Mouse (Mus musculus): ENCODE results near the gene Sort1.
A peak's percentile ranks its signal among the peaks of the same experiment; 100 is the strongest.
"Not testable (repeated sequence)": the region's sequence is repeated elsewhere in the genome, so short reads cannot be mapped to it uniquely, and the experiment has no call there.

The Sort1 gene

DNA sequence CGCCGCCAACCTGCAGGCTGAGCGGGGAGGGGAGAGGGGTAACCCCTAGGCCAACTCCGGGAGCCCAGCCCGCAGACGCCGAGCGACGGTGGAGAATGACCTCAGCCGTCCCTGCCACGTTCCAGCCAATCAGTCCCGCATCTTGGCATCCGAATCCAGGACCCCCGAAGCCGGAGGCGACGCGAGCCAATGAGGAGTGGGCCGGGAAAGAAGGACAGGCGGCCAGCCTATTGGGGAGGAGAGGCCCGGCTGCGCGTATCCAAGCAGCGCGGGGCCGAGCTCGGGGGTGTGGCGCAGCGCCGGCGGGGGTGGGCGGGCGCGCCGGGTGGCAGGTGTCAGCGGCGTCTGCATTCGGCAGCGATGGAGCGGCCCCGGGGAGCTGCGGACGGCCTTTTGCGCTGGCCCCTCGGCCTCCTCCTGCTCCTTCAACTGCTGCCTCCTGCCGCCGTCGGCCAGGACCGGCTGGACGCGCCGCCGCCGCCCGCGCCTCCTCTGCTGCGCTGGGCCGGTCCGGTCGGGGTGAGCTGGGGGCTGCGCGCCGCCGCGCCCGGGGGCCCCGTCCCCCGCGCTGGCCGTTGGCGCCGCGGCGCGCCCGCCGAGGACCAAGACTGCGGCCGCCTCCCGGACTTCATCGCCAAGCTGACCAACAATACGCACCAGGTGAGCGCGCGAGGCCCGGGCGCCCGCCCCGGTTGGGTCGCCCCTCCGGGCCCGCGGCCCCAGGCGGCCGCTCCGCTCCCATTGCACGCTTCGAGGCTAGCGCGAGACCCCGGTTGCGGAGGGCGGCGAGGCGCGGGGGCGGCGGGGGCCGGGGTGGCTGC is at the start of gene Sort1:
Gene Sort1 (plus strand): TSS at position 302 of the 821 bp plus-strand sequence.
- DNase-seq: peak; percentile 89 to 95

DNA sequence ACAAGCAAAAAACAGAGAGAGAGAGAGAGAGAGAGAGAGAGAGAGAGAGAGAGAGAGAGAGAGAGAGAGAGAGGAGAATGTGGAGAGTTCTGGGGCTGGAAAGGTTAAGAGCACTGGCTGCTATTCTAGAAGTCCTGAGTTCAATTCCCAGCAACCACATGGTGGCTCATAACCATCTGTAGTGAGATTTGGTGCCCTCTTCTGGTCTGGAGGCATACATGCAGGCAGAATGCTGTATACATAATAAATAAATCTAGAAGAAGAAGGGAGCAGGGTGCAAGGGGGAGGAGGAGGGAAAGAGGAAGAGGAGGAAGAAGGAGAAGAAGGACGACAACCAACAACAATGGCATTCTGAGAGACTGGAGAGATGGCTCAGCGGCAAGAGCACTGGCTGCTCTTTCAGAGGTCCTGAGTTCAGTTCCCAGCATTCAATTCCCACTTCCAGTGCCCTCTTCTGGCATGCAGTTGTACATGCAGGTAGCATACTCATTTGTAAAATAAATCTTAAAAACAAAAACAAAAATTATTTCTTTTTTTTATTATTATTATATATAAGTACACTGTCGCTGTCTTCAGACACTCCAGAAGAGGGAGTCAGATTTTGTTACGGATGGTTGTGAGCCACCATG is 46.3 kb upstream of the Sort1 start:
- not testable (repeated sequence) for DNase-seq

DNA sequence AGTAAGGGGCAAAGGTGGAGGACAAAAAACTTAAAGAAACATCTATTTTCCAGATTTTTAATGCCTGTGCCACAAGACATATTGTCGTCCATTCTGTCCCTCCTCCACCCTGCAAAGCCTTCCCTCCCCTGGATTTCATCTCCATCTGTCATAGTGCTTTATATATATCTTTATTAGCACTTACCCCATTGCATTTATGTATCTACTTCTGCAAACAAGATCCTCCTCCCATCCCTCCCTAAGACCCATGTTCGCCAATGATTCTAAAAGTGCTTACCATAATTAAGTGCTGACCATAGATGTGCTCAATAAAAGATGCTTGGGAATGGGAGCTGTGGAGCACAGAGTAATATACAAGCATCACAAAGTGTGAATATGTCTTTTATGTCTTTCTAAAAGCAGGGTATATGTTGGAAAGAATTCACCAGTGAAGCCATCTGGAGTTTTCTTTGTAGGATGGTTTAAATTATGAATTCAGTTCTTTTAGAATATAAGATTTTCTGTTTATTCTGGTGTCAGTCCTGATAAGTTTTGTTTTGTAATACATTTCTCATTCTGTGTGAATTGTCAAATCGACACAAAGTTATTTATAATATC is 42.5 kb upstream of the Sort1 start:
- DNase-seq: no peak

DNA sequence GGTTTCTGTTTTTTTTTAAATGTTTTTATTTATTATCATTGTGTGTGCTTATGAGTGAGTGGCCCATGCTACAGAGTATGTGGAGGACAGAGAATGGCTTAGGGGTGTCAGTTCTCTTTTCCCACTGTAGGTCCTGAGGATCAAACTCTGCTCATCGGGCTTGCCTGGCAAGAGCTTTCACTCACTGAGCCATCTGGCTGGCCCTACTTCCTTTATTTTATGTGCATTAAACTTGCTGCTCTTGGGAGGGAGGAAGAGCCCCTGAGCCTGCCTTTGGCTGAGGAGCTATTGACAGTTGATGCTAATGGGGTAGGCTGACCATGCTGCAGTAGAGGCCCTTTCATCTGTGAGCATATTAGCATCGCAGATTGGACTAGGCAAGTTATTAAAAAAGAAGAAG is 37.0 kb upstream of the Sort1 start:
- no peak for DNase-seq

GRCm38 (mm10) chr3:108256719-108257637 is 26.9 kb upstream of the Sort1 start, which contains the start of gene Psma5:
Psma5 (plus strand) TSS chr3:108256926.
- DNase-seq: peak; percentile 95 to 97

- no peak for DNase-seq
These were observed 25.9 kb upstream of the Sort1 start for GRCm38 (mm10) chr3:108257831-108258500.

- DNase-seq: no peak
These were observed 24.6 kb upstream of the Sort1 start for GRCm38 (mm10) chr3:108259319-108259718.

DNA sequence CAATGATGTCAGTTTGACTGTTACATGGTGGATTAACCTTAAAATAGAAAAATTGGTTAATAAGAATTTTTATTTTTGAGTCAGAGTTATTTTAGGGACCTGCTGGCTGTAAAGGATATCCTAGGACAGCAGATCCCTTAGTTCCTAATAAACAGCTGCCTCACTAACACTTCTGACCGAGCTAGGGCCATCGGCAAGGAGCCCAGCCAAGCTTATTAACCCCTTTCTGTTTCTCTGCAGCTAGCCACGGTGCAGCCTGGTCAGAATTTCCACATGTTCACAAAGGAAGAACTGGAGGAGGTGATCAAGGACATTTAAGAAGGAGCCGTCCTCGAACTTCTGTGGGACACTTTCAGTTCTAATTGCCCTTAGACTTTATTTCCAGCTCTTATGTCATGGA is 4.4 kb upstream of the Sort1 start:
- DNase-seq: not testable (repeated sequence)

DNA sequence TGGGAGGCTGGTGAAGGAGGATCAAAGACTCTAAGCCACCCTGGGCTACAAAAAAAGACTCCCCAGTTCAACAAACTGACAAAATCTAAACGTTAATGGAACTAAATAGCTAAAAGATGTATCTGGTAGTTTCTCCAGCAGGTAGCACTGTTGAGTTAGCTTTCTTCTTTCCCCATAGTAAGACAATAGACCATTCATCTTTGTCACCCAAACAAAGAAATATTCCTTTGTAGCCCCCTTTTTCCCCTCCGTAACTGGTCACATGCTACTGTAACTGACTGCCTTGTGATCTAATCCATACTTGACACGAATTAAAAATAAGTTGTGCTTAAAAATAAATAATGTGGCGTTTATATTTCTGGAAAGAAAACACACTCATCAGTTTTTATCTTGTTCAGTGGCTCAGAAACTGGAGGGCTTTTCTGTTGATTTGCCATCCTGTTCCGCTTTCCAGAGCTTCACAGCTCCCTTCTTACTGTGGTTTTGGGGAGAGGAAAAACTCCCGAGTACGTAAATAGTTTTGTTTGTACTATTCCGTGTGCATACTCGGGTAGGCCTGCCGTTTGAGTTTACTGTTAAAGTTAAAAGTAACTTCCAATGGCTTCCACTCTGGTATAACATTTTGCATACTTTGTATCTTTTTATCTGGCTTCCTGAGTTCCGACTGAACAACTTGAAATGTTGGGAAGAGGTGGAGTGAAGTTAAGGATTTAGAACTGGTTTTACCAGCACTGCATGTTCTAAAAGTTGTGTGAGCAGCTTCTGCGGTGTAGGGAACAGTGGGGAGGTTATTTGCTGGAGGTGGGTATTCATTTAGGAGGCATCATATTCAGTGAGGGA is 1.3 kb upstream of the Sort1 start:
- no peak for DNase-seq

- DNase-seq: no peak
These were observed 681 bp upstream of the Sort1 start for GRCm38 (mm10) chr3:108283241-108283561.

GRCm38 (mm10) chr3:108285078-108285711 is 1.3 kb downstream of the Sort1 start:
- DNase-seq: no peak

DNA sequence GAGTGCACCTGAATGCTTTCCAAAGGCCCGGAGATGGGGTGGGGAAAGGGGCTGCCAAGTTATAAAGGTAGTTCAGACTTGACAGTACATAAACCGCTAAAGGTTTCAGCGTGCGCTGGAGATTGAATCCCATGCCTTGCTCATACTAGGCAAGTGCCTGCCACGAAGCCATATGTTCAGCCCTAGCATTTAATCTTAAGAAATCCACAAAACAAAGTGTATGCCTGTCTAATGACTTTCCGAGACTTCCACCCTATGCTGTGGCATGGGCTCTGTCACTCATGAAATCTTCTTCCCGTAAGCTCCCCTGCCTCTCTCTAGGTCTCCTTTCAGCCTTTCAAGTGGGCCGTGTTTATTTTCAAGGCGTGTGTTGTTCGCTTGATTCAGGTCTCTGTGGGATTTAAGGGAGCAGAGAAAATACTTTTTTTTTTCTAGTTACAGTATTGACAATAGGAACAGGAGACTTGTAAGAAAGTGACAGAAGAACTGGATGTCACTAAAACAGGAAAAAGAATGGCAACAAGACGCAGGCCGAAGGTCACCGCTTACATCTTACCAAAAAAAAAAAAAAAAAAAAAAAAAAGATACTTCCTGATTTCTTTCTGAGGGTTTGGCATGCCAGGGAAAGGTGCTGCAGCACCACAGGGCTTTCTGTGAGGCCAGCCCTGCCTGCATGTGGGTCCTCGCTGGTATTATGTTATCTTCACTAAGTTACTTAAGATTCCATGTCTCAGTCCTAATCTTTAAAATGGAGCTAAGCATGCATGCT is 3.0 kb downstream of the Sort1 start:
- DNase-seq: no peak

DNA sequence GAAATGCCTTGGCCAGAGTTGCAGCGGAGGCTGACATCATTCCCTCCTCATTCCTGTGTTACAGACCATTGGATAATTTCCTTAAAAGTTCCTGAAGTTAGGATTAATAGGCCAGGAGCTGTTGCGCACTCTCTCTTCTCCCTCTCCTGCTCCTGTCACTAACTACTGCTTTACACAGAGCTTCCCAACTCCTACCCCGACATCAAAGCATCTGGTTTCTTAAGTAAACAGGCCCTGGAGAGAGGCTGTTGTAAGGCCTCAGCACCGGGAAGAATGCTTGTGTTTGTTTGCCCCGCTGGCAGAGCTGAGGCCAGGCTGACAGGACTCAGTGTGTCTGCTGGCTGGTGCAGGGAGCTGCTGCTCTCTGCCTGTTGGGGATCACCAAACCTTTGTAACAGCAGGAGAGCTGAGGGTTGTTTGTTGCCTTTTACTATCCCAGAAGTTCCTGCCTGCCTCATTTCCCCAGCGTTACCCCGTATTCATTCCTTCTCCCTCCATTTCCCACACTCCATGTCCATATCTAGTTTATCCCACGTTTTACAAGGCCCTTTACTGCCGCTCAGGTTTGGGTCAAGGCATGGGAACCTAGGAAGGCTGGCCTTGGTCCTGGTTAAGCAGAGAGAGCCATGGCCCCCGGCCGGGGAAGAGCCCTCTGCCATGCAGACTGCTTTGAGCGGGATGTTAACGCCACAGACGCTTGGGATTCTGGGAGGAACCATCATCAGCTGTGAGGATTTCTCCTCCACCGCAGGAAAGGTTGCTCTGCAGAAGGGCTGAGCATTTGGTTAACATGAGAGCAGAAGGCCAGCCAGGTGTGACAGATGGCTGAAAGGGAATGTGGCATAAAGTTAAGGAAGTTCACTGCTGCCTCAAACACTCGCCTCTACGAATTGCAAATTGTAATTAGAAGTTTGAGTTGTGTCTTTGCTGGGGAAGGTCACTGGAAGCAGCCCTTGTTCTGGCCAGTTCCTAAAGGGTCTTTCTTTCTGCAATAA is 4.2 kb downstream of the Sort1 start:
- DNase-seq: peak; percentile 66 to 87

GRCm38 (mm10) chr3:108289311-108290130 is 5.6 kb downstream of the Sort1 start:
- peak; percentile 23 to 35 for DNase-seq

DNA sequence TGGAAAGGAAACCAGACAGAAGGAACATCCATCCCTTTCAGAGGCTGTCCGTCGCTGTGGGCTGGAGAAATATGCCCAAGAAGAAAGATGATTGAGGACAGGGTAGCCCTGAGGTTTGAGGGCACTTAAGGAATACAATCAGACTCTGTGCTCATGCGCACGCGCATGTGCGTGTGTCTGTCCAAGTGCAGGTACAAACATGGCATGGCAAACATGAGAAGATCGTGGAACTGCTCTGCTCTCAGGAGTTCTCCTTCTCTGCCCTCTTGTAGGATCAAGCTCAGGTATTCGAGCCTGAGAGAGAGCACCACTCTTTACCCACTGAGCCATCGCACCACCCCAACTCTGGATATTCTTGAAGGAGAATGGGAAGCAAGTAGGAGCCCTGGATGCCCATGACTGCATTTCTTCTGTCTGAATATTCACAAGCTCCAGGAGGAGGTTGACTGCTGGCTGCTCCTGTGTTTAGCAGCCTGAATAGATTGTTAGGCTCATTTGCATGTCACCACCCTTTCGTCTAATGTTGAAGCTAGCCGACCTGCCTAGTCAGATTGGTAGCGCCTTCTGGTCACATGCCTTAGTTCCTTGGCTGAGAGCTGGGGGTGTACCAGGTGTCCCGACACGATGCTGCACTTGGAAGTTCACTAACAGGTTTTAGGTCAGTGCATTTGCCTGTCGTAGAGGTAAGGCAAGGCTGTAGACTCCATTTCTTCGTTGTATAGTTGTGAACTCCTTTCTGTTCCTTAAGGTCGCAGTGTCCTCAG is 7.3 kb downstream of the Sort1 start:
- peak in 1 of 2 experiments; percentile 54 for DNase-seq

GRCm38 (mm10) chr3:108294398-108294797 is 10.5 kb downstream of the Sort1 start:
- DNase-seq: peak; percentile 28 to 33

Measured in lung, postnatal 4 days (tissue).